In the genomic region with DNA sequence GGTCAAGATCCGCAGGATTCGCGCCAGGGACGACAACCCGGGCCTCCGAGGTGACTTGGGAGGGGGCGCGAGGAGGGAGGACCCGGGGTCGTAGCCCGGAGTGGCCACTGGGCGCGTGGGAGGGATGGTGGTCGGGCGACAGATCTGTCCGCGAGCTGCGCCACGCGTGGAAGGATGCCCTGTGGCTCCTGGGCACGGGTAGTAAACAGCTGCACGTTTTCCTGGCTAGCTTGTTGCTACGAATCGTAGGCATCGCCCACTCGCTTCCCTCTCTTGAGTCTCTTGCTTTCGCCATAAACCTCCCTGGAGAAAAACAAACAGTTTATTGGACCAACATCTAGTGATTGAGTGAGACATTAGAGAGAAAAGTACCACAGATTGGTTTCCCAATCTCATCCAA, we compare ENCODE assay signal across 8 mouse cellular contexts. TPM values are rescaled to one million over a fixed set of nuclear protein-coding genes. Genes with fewer than 3 reads are reported as not detected.
DNase-seq lines count a peak whose midpoint lies in the region; ATAC-seq lines count a peak whose summit lies in the region.

No protein-coding gene starts in this region.

- no peaks in the 10 kb centered on the region for H3K36me3 ChIP-seq in heart, embryonic 16.5 days (ENCODE audit: control insufficient read depth, insufficient read depth)
- no peaks in the 10 kb centered on the region for H3K36me3 ChIP-seq in macrophage (ENCODE audit: inconsistent target)

- peaks cover 11% of the 10 kb centered on the region for H3K4me1 ChIP-seq in heart, embryonic 16.5 days (ENCODE audit: control insufficient read depth, insufficient read depth, low read length)

- WGBS in heart, embryonic 16.5 days, result under 1% methylated on average over 27 of the region's 27 CpGs
- WGBS in macrophage (ENCODE audit: missing documents), result 1% methylated on average over 27 of the region's 27 CpGs

- ATAC-seq in heart, embryonic 16.5 days (replicated peaks; ENCODE audit: extremely low read depth, insufficient read depth, low FRiP score), result peak; percentile 11

- peak overlapping the region; percentile 42; the same call in 1 of the 2 replicates for H3K27ac ChIP-seq in heart, embryonic 16.5 days (ENCODE audit: low read length)
- H3K27ac ChIP-seq in macrophage, result no peak overlapping the region

- H3K4me2 ChIP-seq in heart, embryonic 16.5 days (ENCODE audit: low read depth, low read length), result peak overlapping the region; percentile 78

- no peaks in the 10 kb centered on the region for H3K9me3 ChIP-seq in heart, embryonic 16.5 days (replicated peaks; ENCODE audit: control insufficient read depth, low read length)

- H3K79me2 ChIP-seq in macrophage (ENCODE audit: inconsistent target), result peaks cover 12% of the 10 kb centered on the region; the same call in 1 of the 2 replicates

- peak; percentile 51 for DNase-seq in embryo, embryonic 10 days (ENCODE audit: low spot score)
- DNase-seq in embryo, embryonic 11 days, result no peak
- DNase-seq in ovary, postnatal 10 days (ENCODE audit: low spot score), result peak; percentile 41
- DNase-seq in ovary, adult 18-20 months (ENCODE audit: low spot score), result no peak
- no peak for DNase-seq in urinary bladder, postnatal 36 days (ENCODE audit: low spot score in 2 of 2)
- no peak for DNase-seq in kidney, postnatal 14 days

- H3K27me3 ChIP-seq in heart, embryonic 16.5 days (ENCODE audit: control insufficient read depth, insufficient read depth, low read length), result no peaks in the 10 kb centered on the region

- H3K9ac ChIP-seq in heart, embryonic 16.5 days (ENCODE audit: low read length), result peak overlapping the region; percentile 87

- peak overlapping the region; percentile 95 for H3K4me3 ChIP-seq in heart, embryonic 16.5 days (ENCODE audit: low read length)
- peak overlapping the region; percentile 56 for H3K4me3 ChIP-seq in macrophage (ENCODE audit: inconsistent target)

RNA-seq across cellular contexts. Expression of gene Rcl1, which starts 0.4 kb away (rescaled TPM):
- polyA plus RNA-seq in heart, embryonic 16.5 days (2015; fragmentation: Nextera tagmentation; extraction: Ambion mirVana), result 19.9 and 25.4 TPM in 2 replicates
- 10 to 100 TPM in 1 of 26 experiments, 1 to 10 TPM in 25; 2.9 to 11.7 (median 5.0) TPM for total RNA-seq in macrophage (2018; cell fraction: chromatin; rRNA removed)
- total RNA-seq in macrophage (2018; cell fraction: cytosol; rRNA removed), result 10 to 100 TPM in 2 of 26 experiments, 1 to 10 TPM in 24; 4.2 to 11.2 (median 6.0) TPM
- total RNA-seq in macrophage (2018; cell fraction: nucleus; rRNA removed), result 10 to 100 TPM in 2 of 26 experiments, 1 to 10 TPM in 24; 2.4 to 12.9 (median 4.3) TPM
- 5.0 to 11.9 TPM (median 5.2 TPM) in 3 replicates for polyA plus RNA-seq in macrophage (2018)

RNA-seq across cellular contexts. Expression of gene Ak3, which starts 53.8 kb away (rescaled TPM):
- 98.6 and 99.3 TPM in 2 replicates for polyA plus RNA-seq in heart, embryonic 16.5 days (2015; fragmentation: Nextera tagmentation; extraction: Ambion mirVana)
- 10 to 100 TPM in 12 of 26 experiments, 1 to 10 TPM in 13, under 1 TPM in 1; 0.87 to 21.2 (median 9.4) TPM for total RNA-seq in macrophage (2018; cell fraction: chromatin; rRNA removed)
- 10 to 100 TPM; 24.5 to 50.9 (median 33.1) TPM for total RNA-seq in macrophage (2018; cell fraction: cytosol; rRNA removed)
- total RNA-seq in macrophage (2018; cell fraction: nucleus; rRNA removed), result 10 to 100 TPM in 18 of 26 experiments, 1 to 10 TPM in 8; 6.2 to 27.5 (median 12.2) TPM
- polyA plus RNA-seq in macrophage (2018), result 36.0 to 43.1 TPM (median 41.6 TPM) in 3 replicates

Comparison
In these comparisons a context has a peak if more than half of its experiments do, and no peak if none do; other contexts are left out.
1. DNase-seq: peak in embryo, embryonic 10 days (single experiment) and ovary, postnatal 10 days (single experiment); none in embryo, embryonic 11 days (single experiment), ovary, adult 18-20 months (single experiment), urinary bladder, postnatal 36 days (0 of 2) and kidney, postnatal 14 days (single experiment).